Mouse (Mus musculus) CH12.LX (cell line): ENCODE measurements at regions not wholly inside any gene's neighbourhood (a gene's known extent, or its start where the extent isn't known, plus 50 kb on each side); places are given as distances from the start of the nearest gene placed in this dataset.

Experiments
- BHLHE40 ChIP-seq: IDR thresholded peaks from 2 replicates; pipeline ENCODE4 v1.6.1; 2011; ENCODE audit warnings: mild to moderate bottlenecking, low read depth, low read length, improper control_type of control experiment
- CHD2 ChIP-seq: IDR thresholded peaks from 2 replicates; pipeline ENCODE4 v1.6.1; 2011; ENCODE audit warnings: low read length, improper control_type of control experiment
- CTCF ChIP-seq, 2 experiments: IDR thresholded peaks in 1 of 2; conservative IDR thresholded peaks in 1 of 2; 2 replicates each; pipeline ENCODE4 v1.5.1; 2011 to 2012; ENCODE audit warnings: low read depth in 2 of 2, low read length in 2 of 2, improper control_type of control experiment in 1 of 2, inconsistent platforms in 1 of 2, mild to moderate bottlenecking in 1 of 2, moderate library complexity in 1 of 2
- EP300 ChIP-seq: IDR thresholded peaks from 2 replicates; pipeline ENCODE4 v1.6.1; 2011; ENCODE audit warnings: low read length, improper control_type of control experiment
- MAFK ChIP-seq: IDR thresholded peaks from 2 replicates; pipeline ENCODE4 v1.6.1; 2011; ENCODE audit warnings: low read length, improper control_type of control experiment; ENCODE audit not compliant: insufficient replicate concordance
- MAX ChIP-seq: IDR thresholded peaks from 2 replicates; pipeline ENCODE4 v1.6.1; 2011; ENCODE audit warnings: low read length, improper control_type of control experiment
- MYC ChIP-seq: IDR thresholded peaks from 2 replicates; pipeline ENCODE4 v1.6.1; 2011; ENCODE audit warnings: low read depth, mild to moderate bottlenecking, improper control_type of control experiment, low read length
- PAX5 ChIP-seq: IDR thresholded peaks from 2 replicates; pipeline ENCODE4 v1.6.1; 2012; ENCODE audit warnings: low read length, inconsistent platforms, mixed read lengths
- POLR2A ChIP-seq: IDR thresholded peaks from 2 replicates; pipeline ENCODE4 v1.6.1; 2011; ENCODE audit warnings: low read depth, mild to moderate bottlenecking, improper control_type of control experiment, low read length
- SIN3A ChIP-seq: IDR thresholded peaks from 2 replicates; pipeline ENCODE4 v1.6.1; 2012; ENCODE audit warnings: low read length, improper control_type of control experiment, inconsistent platforms
- TCF12 ChIP-seq: IDR thresholded peaks from 2 replicates; pipeline ENCODE4 v1.6.1; 2014; ENCODE audit warnings: low read depth, mild to moderate bottlenecking, inconsistent platforms, low read length, improper control_type of control experiment
- ZC3H11A ChIP-seq: IDR thresholded peaks from 2 replicates; pipeline ENCODE4 v1.6.1; 2012; ENCODE audit warnings: low read depth, mild to moderate bottlenecking, inconsistent platforms, low read length, improper control_type of control experiment
- ZNF384 ChIP-seq: IDR thresholded peaks from 2 replicates; pipeline ENCODE4 v1.6.1; 2012; ENCODE audit warnings: low read depth, low read length, improper control_type of control experiment, inconsistent platforms

DNA sequence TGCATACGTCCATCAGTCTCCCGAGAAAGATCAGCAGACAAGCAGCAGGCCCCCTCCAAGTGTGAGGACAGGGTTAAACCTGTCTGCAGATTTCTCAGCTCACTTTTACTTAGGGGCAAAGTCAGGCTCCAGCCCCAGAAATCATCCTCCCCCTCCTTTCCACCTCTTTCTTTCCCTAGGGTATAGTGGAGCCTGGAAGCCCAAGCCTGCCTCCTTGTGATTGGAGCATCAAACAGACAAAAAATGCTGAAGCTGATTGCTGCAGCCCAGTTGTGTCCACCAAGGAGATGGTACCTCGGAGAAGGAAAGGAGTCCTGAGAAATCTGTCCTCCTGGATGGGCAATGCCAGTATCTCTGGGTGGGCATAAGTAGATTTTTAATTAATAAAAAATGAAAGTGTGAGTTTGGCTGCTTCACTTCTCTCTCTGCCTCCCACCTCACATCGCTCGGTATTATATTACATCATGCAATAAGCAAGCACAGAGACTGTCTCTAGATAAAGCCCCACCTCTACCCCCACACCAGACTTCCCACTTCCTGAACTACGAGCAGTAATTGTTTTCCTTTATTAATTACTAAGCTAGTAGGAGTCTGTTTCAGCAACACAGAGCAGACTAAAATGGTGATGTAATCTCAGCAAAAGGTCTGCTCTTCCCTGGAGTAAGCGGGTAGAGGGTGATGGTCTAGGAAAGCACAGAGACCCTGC lies 105.2 kb upstream of the Fhl2 start:
- no peak for TF ChIP-seq CTCF (conservative IDR thresholded peaks at IDR 0.05 in 1 of 2, IDR thresholded peaks at IDR 0.05 in 1 of 2; ENCODE audit: low read depth in 2 of 2, low read length in 2 of 2)
- TF ChIP-seq CHD2, result no peak
- TF ChIP-seq MAX, result no peak
- TF ChIP-seq MYC, result no peak
- TF ChIP-seq MAFK, result no peak
- TF ChIP-seq ZNF384, result no peak
- TF ChIP-seq EP300, result no peak
- no peak for TF ChIP-seq POLR2A
- TF ChIP-seq BHLHE40, result no peak
- TF ChIP-seq PAX5, result no peak
- no peak for TF ChIP-seq SIN3A
- no peak for TF ChIP-seq ZC3H11A
- no peak for TF ChIP-seq TCF12
